Mouse (Mus musculus): ENCODE results near the gene Mrpl54. TPM values are rescaled to one million over a fixed set of nuclear protein-coding genes. Genes with fewer than 3 reads are reported as not detected.

Gene Mrpl54
- polyA plus RNA-seq, 1 experiment = 84.9 TPM

- WGBS = under 1% methylated on average over 80 of the region's 80 CpGs
- DNase-seq = peak; percentile 100
- peak within 1 kb of the TSS; percentile 71 for H3K4me3 ChIP-seq (replicated peaks; ENCODE audit: insufficient read depth, low read depth, low read length)
- no peaks in the 10 kb centered on the region for H3K27me3 ChIP-seq (ENCODE audit: control insufficient read depth, insufficient read depth, low read length)
- H3K4me1 ChIP-seq (ENCODE audit: control insufficient read depth, insufficient read depth, low read length) = peaks cover 29% of the 10 kb centered on the region
- peak within 1 kb of the TSS; percentile 87 for H3K27ac ChIP-seq (ENCODE audit: insufficient read depth, low read length)
- peak; percentile 84 for TF ChIP-seq POLR2A (IDR thresholded peaks at IDR 0.05; ENCODE audit: borderline replicate concordance, insufficient read depth, low read length)
- TF ChIP-seq CTCF (IDR thresholded peaks at IDR 0.05; ENCODE audit: borderline replicate concordance, insufficient read depth, low read depth, low read length) = peak; percentile 79
Observed at GRCm38 (mm10) chr10:81292554-81293333, 26.0 kb upstream of the Mrpl54 start, which contains the start of gene Pip5k1c. Gene Pip5k1c, plus strand, starts transcription at chr10:81292963.

GRCm38 (mm10) chr10:81291511-81292104, 24.9 kb upstream of the Mrpl54 start, which contains the start of gene Tjp3:
Gene Tjp3, minus strand, starts transcription at chr10:81291581.
- TF ChIP-seq POLR2A (IDR thresholded peaks at IDR 0.05; ENCODE audit: borderline replicate concordance, insufficient read depth, low read length) (no peak), CTCF (IDR thresholded peaks at IDR 0.05; ENCODE audit: borderline replicate concordance, insufficient read depth, low read depth, low read length) (no peak)
- DNase-seq = no peak
- peaks cover 22% of the 10 kb centered on the region for H3K4me1 ChIP-seq (ENCODE audit: control insufficient read depth, insufficient read depth, low read length)
- no peaks in the 10 kb centered on the region for H3K27me3 ChIP-seq (ENCODE audit: control insufficient read depth, insufficient read depth, low read length)
- H3K27ac ChIP-seq (ENCODE audit: insufficient read depth, low read length) = no peak within 1 kb of the TSS
- WGBS = 81% methylated on average over 9 of the region's 9 CpGs
- H3K4me3 ChIP-seq (replicated peaks; ENCODE audit: insufficient read depth, low read depth, low read length) = no peak within 1 kb of the TSS

GRCm38 (mm10) chr10:81290698-81291460, 24.1 kb upstream of the Mrpl54 start:
- no peaks in the 10 kb centered on the region for H3K27me3 ChIP-seq (ENCODE audit: control insufficient read depth, insufficient read depth, low read length)
- H3K27ac ChIP-seq (ENCODE audit: insufficient read depth, low read length) = no peak overlapping the region
- TF ChIP-seq CTCF (IDR thresholded peaks at IDR 0.05; ENCODE audit: borderline replicate concordance, insufficient read depth, low read depth, low read length) (no peak), POLR2A (IDR thresholded peaks at IDR 0.05; ENCODE audit: borderline replicate concordance, insufficient read depth, low read length) (no peak)
- peaks cover 14% of the 10 kb centered on the region for H3K4me1 ChIP-seq (ENCODE audit: control insufficient read depth, insufficient read depth, low read length)
- DNase-seq = peak in 1 of 2 experiments; percentile 40
- no peak overlapping the region for H3K4me3 ChIP-seq (replicated peaks; ENCODE audit: insufficient read depth, low read depth, low read length)
- WGBS = 33% methylated on average over 24 of the region's 24 CpGs

DNA sequence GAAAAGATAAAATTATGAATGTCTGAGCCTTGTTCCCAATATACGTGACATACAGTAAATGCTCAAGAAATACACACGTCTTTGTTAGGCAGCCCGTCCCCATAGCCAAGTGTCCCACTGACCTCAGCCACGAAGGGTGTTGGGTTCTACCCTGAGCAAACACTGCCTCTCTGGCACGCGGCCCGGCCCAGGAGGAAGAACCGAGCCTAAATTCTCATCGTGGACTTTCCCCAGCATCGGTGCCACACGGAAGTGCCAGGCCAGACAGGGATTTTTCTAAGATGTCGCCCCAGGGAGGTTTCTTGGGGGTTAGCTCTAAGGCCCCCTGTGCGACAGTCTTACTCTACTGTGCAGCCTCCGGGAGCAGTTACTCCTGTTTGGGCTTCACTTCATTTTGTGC, 23.1 kb upstream of the Mrpl54 start:
- Histone ChIP-seq H3K4me1 (ENCODE audit: control insufficient read depth, insufficient read depth, low read length) (peaks cover 4% of the 10 kb centered on the region), H3K27me3 (ENCODE audit: control insufficient read depth, insufficient read depth, low read length) (no peaks in the 10 kb centered on the region), H3K4me3 (replicated peaks; ENCODE audit: insufficient read depth, low read depth, low read length) (no peak overlapping the region), H3K27ac (ENCODE audit: insufficient read depth, low read length) (no peak overlapping the region)
- WGBS = 63% methylated on average over 14 of the region's 14 CpGs
- DNase-seq = peak in 1 of 2 experiments; percentile 34
- no peak for TF ChIP-seq CTCF (IDR thresholded peaks at IDR 0.05; ENCODE audit: borderline replicate concordance, insufficient read depth, low read depth, low read length)
- no peak for TF ChIP-seq POLR2A (IDR thresholded peaks at IDR 0.05; ENCODE audit: borderline replicate concordance, insufficient read depth, low read length)

- WGBS = 3% methylated on average over 7 of the region's 7 CpGs
- no peak overlapping the region for H3K27ac ChIP-seq (ENCODE audit: insufficient read depth, low read length)
- peak; percentile 92 for TF ChIP-seq CTCF (IDR thresholded peaks at IDR 0.05; ENCODE audit: borderline replicate concordance, insufficient read depth, low read depth, low read length)
- TF ChIP-seq POLR2A (IDR thresholded peaks at IDR 0.05; ENCODE audit: borderline replicate concordance, insufficient read depth, low read length) = no peak
- no peaks in the 10 kb centered on the region; the same call in 1 of the 2 replicates for H3K4me1 ChIP-seq (ENCODE audit: control insufficient read depth, insufficient read depth, low read length)
- H3K4me3 ChIP-seq (replicated peaks; ENCODE audit: insufficient read depth, low read depth, low read length) = no peak overlapping the region
- peak; percentile 70 to 75 for DNase-seq
- no peaks in the 10 kb centered on the region for H3K27me3 ChIP-seq (ENCODE audit: control insufficient read depth, insufficient read depth, low read length)
Observed at GRCm38 (mm10) chr10:81289278-81289677, 22.5 kb upstream of the Mrpl54 start.

- WGBS = 30% methylated on average over 6 of the region's 6 CpGs
- DNase-seq = peak in 1 of 2 experiments; percentile 64
- TF ChIP-seq POLR2A (IDR thresholded peaks at IDR 0.05; ENCODE audit: borderline replicate concordance, insufficient read depth, low read length) (no peak), CTCF (IDR thresholded peaks at IDR 0.05; ENCODE audit: borderline replicate concordance, insufficient read depth, low read depth, low read length) (peak; percentile 68; the same call in 1 of the 2 replicates)
- no peak overlapping the region for H3K27ac ChIP-seq (ENCODE audit: insufficient read depth, low read length)
- H3K4me3 ChIP-seq (replicated peaks; ENCODE audit: insufficient read depth, low read depth, low read length) = no peak overlapping the region
- no peaks in the 10 kb centered on the region; the same call in 1 of the 2 replicates for H3K4me1 ChIP-seq (ENCODE audit: control insufficient read depth, insufficient read depth, low read length)
- H3K27me3 ChIP-seq (ENCODE audit: control insufficient read depth, insufficient read depth, low read length) = no peaks in the 10 kb centered on the region
Observed at GRCm38 (mm10) chr10:81288601-81289000, 21.9 kb upstream of the Mrpl54 start.

DNA sequence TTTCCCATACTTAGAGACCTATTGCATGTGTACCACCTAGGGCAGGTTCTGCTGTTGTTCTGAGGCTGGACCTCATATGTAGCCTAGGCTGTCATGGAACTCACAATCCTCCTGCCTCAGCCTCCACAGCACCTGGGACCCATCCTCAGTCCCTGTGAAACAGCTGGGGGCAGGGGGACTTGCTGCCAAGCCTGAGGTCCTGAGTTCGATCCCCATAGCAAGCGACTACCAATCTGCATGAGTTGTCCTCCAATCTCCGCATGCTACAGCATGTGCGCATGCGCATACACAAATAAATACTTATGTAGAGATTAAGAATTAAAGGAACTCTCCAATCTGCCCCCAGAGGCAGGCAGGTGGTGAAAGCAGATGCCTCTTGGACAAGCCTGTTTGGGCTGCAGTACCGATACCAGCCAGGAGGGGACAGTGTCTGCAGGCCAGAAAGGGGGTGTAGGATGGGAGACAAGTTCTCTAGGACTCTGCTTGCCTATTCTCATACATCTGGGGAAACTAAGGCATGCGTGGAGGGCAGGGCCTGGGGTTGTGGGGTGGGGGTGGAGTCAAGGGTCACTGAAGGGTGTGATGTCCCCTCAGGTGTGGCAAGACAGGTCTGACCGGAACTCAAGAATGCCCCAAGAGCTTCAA, 20.9 kb upstream of the Mrpl54 start:
- DNase-seq = no peak
- Histone ChIP-seq H3K4me3 (replicated peaks; ENCODE audit: insufficient read depth, low read depth, low read length) (no peak overlapping the region), H3K27ac (ENCODE audit: insufficient read depth, low read length) (no peak overlapping the region), H3K27me3 (ENCODE audit: control insufficient read depth, insufficient read depth, low read length) (no peaks in the 10 kb centered on the region), H3K4me1 (ENCODE audit: control insufficient read depth, insufficient read depth, low read length) (no peaks in the 10 kb centered on the region; the same call in 1 of the 2 replicates)
- no peak for TF ChIP-seq POLR2A (IDR thresholded peaks at IDR 0.05; ENCODE audit: borderline replicate concordance, insufficient read depth, low read length)
- peak; percentile 75 for TF ChIP-seq CTCF (IDR thresholded peaks at IDR 0.05; ENCODE audit: borderline replicate concordance, insufficient read depth, low read depth, low read length)
- 64% methylated on average over 8 of the region's 8 CpGs for WGBS
